18 mouse cellular contexts compared by ENCODE assay signal in the genomic region with DNA sequence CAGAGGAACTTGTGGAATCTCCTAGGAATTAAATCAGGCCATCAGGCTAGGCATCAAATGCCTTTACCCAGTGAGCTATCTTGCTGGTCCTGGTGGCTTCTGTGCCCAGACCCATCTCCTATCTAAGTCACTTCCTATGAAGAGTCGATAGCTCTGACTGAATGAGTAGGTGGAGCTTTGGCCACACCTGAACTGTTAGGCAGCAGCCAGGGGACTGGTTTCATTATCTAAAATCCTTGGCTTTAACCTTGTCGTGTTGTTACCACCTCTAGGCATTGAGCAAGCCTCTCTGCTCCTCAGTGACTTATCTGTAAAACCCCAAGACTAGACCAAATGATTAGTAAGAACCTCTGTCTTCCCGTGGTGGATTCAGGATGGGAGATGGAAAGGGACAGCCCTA. TPM values are rescaled to one million over a fixed set of nuclear protein-coding genes. Genes with fewer than 3 reads are reported as not detected.
DNase-seq lines count a peak whose midpoint lies in the region; ATAC-seq lines count a peak whose summit lies in the region.
"Had no signal": no experiment of that assay in that cellular context is flagged by ENCODE, and none has a peak within 500 bp of the region (broad histone marks: within the 10 kb centered on the region; RNA-seq: fewer than 3 reads in every experiment).

No protein-coding gene starts in this region.

- H3K27me3 ChIP-seq in heart, embryonic 11.5 days (ENCODE audit: control insufficient read depth, insufficient read depth, low read length) = peaks cover 23% of the 10 kb centered on the region
- peaks cover 30% of the 10 kb centered on the region for H3K27me3 ChIP-seq in liver, embryonic 15.5 days
- peaks cover 5% of the 10 kb centered on the region for H3K27me3 ChIP-seq in stomach, embryonic 14.5 days (ENCODE audit: control insufficient read depth, insufficient read depth, low read length)

- peak overlapping the region; percentile 32 for H3K4me2 ChIP-seq in heart, embryonic 11.5 days
- H3K4me2 ChIP-seq in liver, embryonic 15.5 days = 0 out of 2 replicates have a peak overlapping the region, but pooled peaks have one; percentile 4
- no peak overlapping the region for H3K4me2 ChIP-seq in stomach, embryonic 14.5 days (replicated peaks; ENCODE audit: low read depth, low read length)
- H3K4me2 ChIP-seq: hindbrain, embryonic 12.5 days; liver, embryonic 13.5 days; neural tube, embryonic 12.5 days had no signal

- no peaks in the 10 kb centered on the region for H3K9me3 ChIP-seq in heart, embryonic 11.5 days (replicated peaks; ENCODE audit: control insufficient read depth, low read length)
- H3K9me3 ChIP-seq in liver, embryonic 15.5 days (replicated peaks) = no peaks in the 10 kb centered on the region
- H3K9me3 ChIP-seq in stomach, embryonic 14.5 days (ENCODE audit: control insufficient read depth, low read depth, low read length) = no peaks in the 10 kb centered on the region
- H3K9me3 ChIP-seq: hindbrain, embryonic 12.5 days; liver, embryonic 13.5 days; neural tube, embryonic 12.5 days had no signal

- DNase-seq in heart, adult 9 months (ENCODE audit: low spot score in 2 of 2) = no peak
- DNase-seq in liver = no peak
- peak; percentile 28 for DNase-seq in ZHBTc4 (ENCODE audit: low read depth, low spot score)
- DNase-seq: cerebellum, adult 11 months; gastrocnemius, postnatal 14 days; liver, embryonic 13.5 days; right cerebral cortex, postnatal 14 days; thymus, adult 2 months had no signal

- peaks cover 56% of the 10 kb centered on the region for H3K4me1 ChIP-seq in heart, embryonic 11.5 days (ENCODE audit: control insufficient read depth, insufficient read depth, low read length)
- H3K4me1 ChIP-seq in liver, embryonic 15.5 days (replicated peaks) = peaks cover 29% of the 10 kb centered on the region
- peaks cover 42% of the 10 kb centered on the region for H3K4me1 ChIP-seq in stomach, embryonic 14.5 days (ENCODE audit: control insufficient read depth, insufficient read depth, low read length)

- peak overlapping the region; percentile 46; the same call in 1 of the 2 replicates for H3K9ac ChIP-seq in heart, embryonic 11.5 days (ENCODE audit: low read depth, low read length)
- no peak overlapping the region for H3K9ac ChIP-seq in liver, embryonic 15.5 days
- H3K9ac ChIP-seq in stomach, embryonic 14.5 days (replicated peaks; ENCODE audit: low read depth, low read length) = no peak overlapping the region
- H3K9ac ChIP-seq: hindbrain, embryonic 12.5 days; liver, embryonic 13.5 days; neural tube, embryonic 12.5 days had no signal

- no peaks in the 10 kb centered on the region for H3K36me3 ChIP-seq in heart, embryonic 11.5 days (ENCODE audit: control insufficient read depth, insufficient read depth, low read length)
- H3K36me3 ChIP-seq in liver, embryonic 15.5 days (replicated peaks) = no peaks in the 10 kb centered on the region
- H3K36me3 ChIP-seq in stomach, embryonic 14.5 days (ENCODE audit: control insufficient read depth, insufficient read depth, low read length) = no peaks in the 10 kb centered on the region
- H3K36me3 ChIP-seq: hindbrain, embryonic 12.5 days; liver, embryonic 13.5 days; neural tube, embryonic 12.5 days had no signal

- ATAC-seq in heart, embryonic 11.5 days (replicated peaks; ENCODE audit: insufficient number of reproducible peaks, low FRiP score, low TSS enrichment) = no peak
- ATAC-seq in liver, embryonic 15.5 days (ENCODE audit: insufficient read depth) = no peak
- no peak for ATAC-seq in stomach, embryonic 14.5 days (ENCODE audit: insufficient number of reproducible peaks, insufficient read depth, low FRiP score, low read depth)
- ATAC-seq in megakaryocyte progenitor cell, adult 5-6 weeks (replicated peaks; ENCODE audit: poor library complexity) = no peak
- no peak for ATAC-seq in activated CD4-positive, CD25-positive, alpha-beta regulatory T cell, adult 4 months
- ATAC-seq: midbrain, embryonic 16.5 days had no signal

- no peak overlapping the region for H3K4me3 ChIP-seq in heart, embryonic 11.5 days (ENCODE audit: low read depth, low read length)
- no peak overlapping the region for H3K4me3 ChIP-seq in liver, embryonic 15.5 days (replicated peaks)
- no peak overlapping the region for H3K4me3 ChIP-seq in stomach, embryonic 14.5 days (ENCODE audit: low read depth, low read length)
- H3K4me3 ChIP-seq: hindbrain, embryonic 12.5 days; liver, embryonic 13.5 days; neural tube, embryonic 12.5 days had no signal

- WGBS in heart, embryonic 11.5 days (ENCODE audit: insufficient replicate concordance) = 13% methylated on average over 3 of the region's 3 CpGs
- 9% methylated on average over 3 of the region's 3 CpGs for WGBS in liver, embryonic 15.5 days (ENCODE audit: insufficient replicate concordance)
- 15% methylated on average over 3 of the region's 3 CpGs for WGBS in stomach, embryonic 14.5 days

- H3K27ac ChIP-seq in heart, embryonic 11.5 days (ENCODE audit: low read depth, low read length) = peak overlapping the region; percentile 41; the same call in 1 of the 2 replicates
- H3K27ac ChIP-seq in liver, embryonic 15.5 days (replicated peaks) = no peak overlapping the region
- H3K27ac ChIP-seq in stomach, embryonic 14.5 days (ENCODE audit: low read length) = peak overlapping the region; percentile 21; the same call in 1 of the 2 replicates
- H3K27ac ChIP-seq: hindbrain, embryonic 12.5 days; liver, embryonic 13.5 days; macrophage; neural tube, embryonic 12.5 days had no signal

RNA-seq across cellular contexts. Expression of gene Kcnk3, which starts 29.4 kb away (rescaled TPM):
- 36.8 and 37.8 TPM in 2 replicates for polyA plus RNA-seq in heart, embryonic 11.5 days (2014; fragmentation: Nextera tagmentation; extraction: Ambion mirVana)
- 0.17 and 0.26 TPM in 2 replicates for polyA plus RNA-seq in liver, embryonic 15.5 days (2015; fragmentation: Nextera tagmentation; extraction: Ambion mirVana)
- 13.0 and 13.5 TPM in 2 replicates for polyA plus RNA-seq in stomach, embryonic 14.5 days (2014; fragmentation: Nextera tagmentation; extraction: Ambion mirVana)
- not detected in 2 replicates for total RNA-seq in megakaryocyte progenitor cell, adult 5-6 weeks (2015)
- not detected in 2 replicates for total RNA-seq in megakaryocyte progenitor cell, adult 5-6 weeks (2017)
- not detected for polyA plus RNA-seq in activated CD4-positive, CD25-positive, alpha-beta regulatory T cell, adult 4 months (2017; shearing (Covaris generic))
- polyA plus RNA-seq: C2C12, macrophage had no signal

RNA-seq across cellular contexts. Expression of gene Slc35f6, which starts 30.4 kb away (rescaled TPM):
- 21.6 and 22.9 TPM in 2 replicates for polyA plus RNA-seq in heart, embryonic 11.5 days (2014; fragmentation: Nextera tagmentation; extraction: Ambion mirVana)
- polyA plus RNA-seq in liver, embryonic 15.5 days (2015; fragmentation: Nextera tagmentation; extraction: Ambion mirVana) = 10.7 and 11.6 TPM in 2 replicates
- 28.5 and 29.8 TPM in 2 replicates for polyA plus RNA-seq in stomach, embryonic 14.5 days (2014; fragmentation: Nextera tagmentation; extraction: Ambion mirVana)
- total RNA-seq in megakaryocyte progenitor cell, adult 5-6 weeks (2015) = 5.6 and 6.2 TPM in 2 replicates
- 5.2 and 7.0 TPM in 2 replicates for total RNA-seq in megakaryocyte progenitor cell, adult 5-6 weeks (2017)
- 10 to 100 TPM in 1 of 2 experiments, 1 to 10 TPM in 1; 8.7 to 15.7 TPM for polyA plus RNA-seq in activated CD4-positive, CD25-positive, alpha-beta regulatory T cell, adult 4 months (2017; shearing (Covaris generic))

RNA-seq across cellular contexts. Expression of gene Cenpa, which starts 49.2 kb away (rescaled TPM):
- polyA plus RNA-seq in heart, embryonic 11.5 days (2014; fragmentation: Nextera tagmentation; extraction: Ambion mirVana) = 296 and 306 TPM in 2 replicates
- polyA plus RNA-seq in liver, embryonic 15.5 days (2015; fragmentation: Nextera tagmentation; extraction: Ambion mirVana) = 180 and 194 TPM in 2 replicates
- polyA plus RNA-seq in stomach, embryonic 14.5 days (2014; fragmentation: Nextera tagmentation; extraction: Ambion mirVana) = 264 and 303 TPM in 2 replicates
- total RNA-seq in megakaryocyte progenitor cell, adult 5-6 weeks (2015) = 152 and 180 TPM in 2 replicates
- total RNA-seq in megakaryocyte progenitor cell, adult 5-6 weeks (2017) = 80.7 and 103 TPM in 2 replicates
- polyA plus RNA-seq in activated CD4-positive, CD25-positive, alpha-beta regulatory T cell, adult 4 months (2017; shearing (Covaris generic)) = 100 to 1,000 TPM in 1 of 2 experiments, 10 to 100 TPM in 1; 79.2 to 115 TPM

Comparison
In these comparisons a context has a peak if more than half of its experiments do, and no peak if none do; other contexts are left out.
1. RNA of gene Kcnk3, which starts 29.4 kb away (polyA plus RNA-seq): 36.8 to 37.8 TPM in heart, embryonic 11.5 days and 13.0 to 13.5 TPM in stomach, embryonic 14.5 days; 0.17 to 0.26 TPM in liver, embryonic 15.5 days and not detected in activated CD4-positive, CD25-positive, alpha-beta regulatory T cell, adult 4 months; every median in the first group is over 10 times any median in the second.